Mouse (Mus musculus) heart, embryonic 10.5 days (tissue): ENCODE data around the gene Gng12. TPM values are rescaled to one million over a fixed set of nuclear protein-coding genes. Genes with fewer than 3 reads are reported as not detected.
"Not testable (repeated sequence)": the region's sequence is repeated elsewhere in the genome, so short reads cannot be mapped to it uniquely, and the experiment has no call there.

ENCODE experiments used
- DNase-seq: peaks from one replicate; pipeline ENCODE4 v3.0.0-alpha.2; 2017; ENCODE audit warnings: low spot score
- H3K27ac ChIP-seq: fragments of 300-500 bp; sonication (generic); 2 replicates; pipeline ENCODE4 v1.5.1; 2016; ENCODE audit warnings: mild to moderate bottlenecking
- H3K27me3 ChIP-seq: fragments of 300-500 bp; sonication (generic); 2 replicates; pipeline ENCODE4 v1.6.1; 2016; ENCODE audit warnings: mild to moderate bottlenecking; ENCODE audit not compliant: poor library complexity, insufficient read depth, severe bottlenecking
- H3K36me3 ChIP-seq: fragments of 300-500 bp; sonication (generic); 2 replicates; pipeline ENCODE4 v1.6.1; 2016; ENCODE audit warnings: mild to moderate bottlenecking, moderate library complexity
- H3K4me1 ChIP-seq: fragments of 300-500 bp; sonication (generic); 2 replicates; pipeline ENCODE4 v1.6.1; 2016; ENCODE audit warnings: mild to moderate bottlenecking
- H3K4me3 ChIP-seq: fragments of 300-500 bp; sonication (generic); 2 replicates; pipeline ENCODE4 v1.5.1; 2016; ENCODE audit warnings: mild to moderate bottlenecking, moderate library complexity
- H3K9me3 ChIP-seq: fragments of 300-500 bp; sonication (generic); 2 replicates; pipeline ENCODE4 v1.6.1; 2016; ENCODE audit warnings: mild to moderate bottlenecking, moderate library complexity
- WGBS: fragments of 180-500 bp; shearing (Covaris S2); methylation state at CpG from one replicate; pipeline ENCODE4 v1.1.7; 2016; 5-methylcytosine and 5-hydroxymethylcytosine counted together
- polyA plus RNA-seq: library from polyadenylated mRNA; unstranded; fragments of >200 nt; fragmentation: Nextera tagmentation; extraction: Ambion mirVana; gene quantifications from 2 replicates; pipeline ENCODE4 v1.2.1, GENCODE M21; 2016

The Gng12 gene
- polyA plus RNA-seq, 1 experiment from 2014 or later = 60.9 TPM

DNA sequence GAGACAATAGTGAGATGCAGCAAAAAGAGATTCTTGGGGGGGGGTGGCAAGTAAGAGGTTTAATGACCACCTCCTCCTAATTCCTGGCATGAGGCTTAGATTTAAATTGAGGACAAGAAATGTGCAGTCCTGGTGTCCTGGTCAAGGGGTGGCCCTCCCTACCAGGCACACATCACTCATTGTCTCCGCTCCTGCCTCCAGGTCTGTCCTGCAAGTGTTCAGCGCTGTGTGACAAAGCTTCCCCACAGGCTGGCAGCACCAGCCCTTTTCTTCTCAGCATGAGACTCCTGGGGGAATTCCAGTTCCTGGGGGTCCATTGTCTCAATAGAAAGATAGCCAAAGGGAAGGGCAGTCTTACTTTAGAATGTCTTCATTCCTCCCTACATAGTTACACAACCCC is 134.2 kb downstream of the Gng12 start:
- DNase-seq = no peak
- H3K4me3 ChIP-seq = no peak overlapping the region
- H3K27me3 ChIP-seq = peaks cover 12% of the 10 kb centered on the region; the same call in 1 of the 2 replicates
- H3K4me1 ChIP-seq = peaks cover 19% of the 10 kb centered on the region
- WGBS = 14% methylated on average over 2 of the region's 2 CpGs
- no peaks in the 10 kb centered on the region for H3K9me3 ChIP-seq
- no peak overlapping the region for H3K27ac ChIP-seq
- H3K36me3 ChIP-seq = no peaks in the 10 kb centered on the region

DNA sequence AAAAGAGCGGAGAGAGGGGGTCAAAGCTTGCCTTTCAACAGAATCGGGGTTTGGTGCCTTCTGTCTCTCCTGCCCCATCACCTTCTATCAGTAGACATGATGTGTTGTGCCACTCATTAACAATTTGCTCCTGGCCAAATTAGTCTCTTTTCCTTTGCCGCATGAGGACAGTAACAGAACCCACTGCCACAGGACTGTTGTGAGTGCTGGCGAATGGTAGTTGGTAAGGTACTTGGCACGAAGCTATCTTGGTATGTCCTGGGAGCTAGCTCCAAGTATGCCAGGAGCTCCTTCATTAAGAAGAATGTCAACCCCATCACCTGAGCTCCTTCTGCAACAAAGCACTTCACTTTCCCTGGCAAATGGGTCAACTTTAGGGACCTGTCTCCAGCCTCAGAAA is 134.6 kb downstream of the Gng12 start:
- Histone ChIP-seq H3K9me3 (no peaks in the 10 kb centered on the region), H3K27me3 (peaks cover 12% of the 10 kb centered on the region; the same call in 1 of the 2 replicates), H3K4me3 (no peak overlapping the region), H3K4me1 (peaks cover 19% of the 10 kb centered on the region), H3K36me3 (no peaks in the 10 kb centered on the region), H3K27ac (no peak overlapping the region)
- 59% methylated on average over 5 of the region's 5 CpGs for WGBS
- no peak for DNase-seq

DNA sequence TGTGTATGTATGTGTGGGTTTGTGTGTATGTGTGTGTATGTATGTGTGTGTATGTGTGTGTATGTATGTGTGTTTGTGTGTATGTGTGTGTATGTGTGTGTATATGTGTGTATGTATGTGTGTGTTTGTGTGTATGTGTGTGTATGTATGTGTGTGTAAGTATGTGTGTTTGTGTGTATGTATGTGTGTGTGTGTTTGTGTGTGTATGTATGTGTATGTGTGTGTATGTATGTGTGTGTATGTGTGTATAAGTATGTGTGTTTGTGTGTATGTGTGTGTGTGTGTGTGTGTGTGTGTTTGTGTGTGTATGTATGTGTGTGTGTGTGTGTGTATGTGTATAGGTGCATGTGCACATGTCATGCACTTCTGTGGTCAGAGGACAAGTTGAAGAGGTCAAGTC is 136.4 kb downstream of the Gng12 start:
- not testable (repeated sequence) for DNase-seq, H3K27ac ChIP-seq, H3K36me3 ChIP-seq, H3K4me3 ChIP-seq, H3K9me3 ChIP-seq
- Histone ChIP-seq H3K27me3 (peaks cover 12% of the 10 kb centered on the region; the same call in 1 of the 2 replicates), H3K4me1 (peaks cover 24% of the 10 kb centered on the region)

DNA sequence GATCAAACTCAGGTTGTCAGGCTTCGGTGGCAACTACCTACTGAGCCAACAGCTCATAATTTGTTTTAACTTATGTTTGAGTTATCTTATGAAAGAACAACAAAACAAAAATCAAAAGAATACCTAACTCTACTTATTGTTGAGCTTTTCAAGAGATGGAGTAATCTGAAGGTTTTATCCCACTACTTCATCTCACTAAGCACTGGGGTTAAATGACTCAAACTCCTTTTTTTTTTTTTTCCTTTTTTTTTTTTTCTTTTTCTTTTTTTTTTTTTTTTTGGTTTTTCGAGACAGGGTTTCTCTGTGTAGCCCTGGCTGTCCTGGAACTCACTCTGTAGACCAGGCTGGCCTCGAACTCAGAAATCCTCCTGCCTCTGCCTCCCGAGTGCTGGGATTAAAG is 136.8 kb downstream of the Gng12 start:
- not testable (repeated sequence) for H3K27ac ChIP-seq, H3K9me3 ChIP-seq, H3K36me3 ChIP-seq, DNase-seq, H3K4me3 ChIP-seq
- H3K27me3 ChIP-seq = peaks cover 12% of the 10 kb centered on the region; the same call in 1 of the 2 replicates
- H3K4me1 ChIP-seq = peaks cover 28% of the 10 kb centered on the region
- WGBS = 99% methylated on average over 3 of the region's 4 CpGs

DNA sequence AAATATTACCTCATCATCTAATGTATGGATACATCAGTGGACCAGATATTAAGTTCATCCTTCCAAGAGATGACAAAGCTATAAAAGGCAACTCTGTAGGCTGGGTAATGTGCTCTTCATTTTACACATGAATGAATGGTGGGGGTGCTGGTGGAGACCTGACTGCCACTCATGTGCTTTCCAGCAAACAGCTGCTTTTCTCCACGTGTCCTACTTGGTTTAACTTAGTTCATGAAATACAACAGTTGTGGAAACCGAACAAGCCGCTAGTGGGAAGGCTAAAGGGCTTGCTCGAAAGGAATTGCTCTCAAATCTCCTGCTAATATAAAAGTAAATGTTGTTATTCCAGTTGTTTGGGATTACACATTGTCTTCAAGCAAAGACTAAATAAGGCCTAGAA is 137.4 kb downstream of the Gng12 start:
- Histone ChIP-seq H3K4me1 (peaks cover 23% of the 10 kb centered on the region), H3K9me3 (no peaks in the 10 kb centered on the region), H3K4me3 (no peak overlapping the region), H3K27ac (peak overlapping the region; percentile 59; the same call in 1 of the 2 replicates), H3K36me3 (no peaks in the 10 kb centered on the region), H3K27me3 (peaks cover 12% of the 10 kb centered on the region; the same call in 1 of the 2 replicates)
- WGBS = 75% methylated on average over 4 of the region's 4 CpGs
- no peak for DNase-seq

DNA sequence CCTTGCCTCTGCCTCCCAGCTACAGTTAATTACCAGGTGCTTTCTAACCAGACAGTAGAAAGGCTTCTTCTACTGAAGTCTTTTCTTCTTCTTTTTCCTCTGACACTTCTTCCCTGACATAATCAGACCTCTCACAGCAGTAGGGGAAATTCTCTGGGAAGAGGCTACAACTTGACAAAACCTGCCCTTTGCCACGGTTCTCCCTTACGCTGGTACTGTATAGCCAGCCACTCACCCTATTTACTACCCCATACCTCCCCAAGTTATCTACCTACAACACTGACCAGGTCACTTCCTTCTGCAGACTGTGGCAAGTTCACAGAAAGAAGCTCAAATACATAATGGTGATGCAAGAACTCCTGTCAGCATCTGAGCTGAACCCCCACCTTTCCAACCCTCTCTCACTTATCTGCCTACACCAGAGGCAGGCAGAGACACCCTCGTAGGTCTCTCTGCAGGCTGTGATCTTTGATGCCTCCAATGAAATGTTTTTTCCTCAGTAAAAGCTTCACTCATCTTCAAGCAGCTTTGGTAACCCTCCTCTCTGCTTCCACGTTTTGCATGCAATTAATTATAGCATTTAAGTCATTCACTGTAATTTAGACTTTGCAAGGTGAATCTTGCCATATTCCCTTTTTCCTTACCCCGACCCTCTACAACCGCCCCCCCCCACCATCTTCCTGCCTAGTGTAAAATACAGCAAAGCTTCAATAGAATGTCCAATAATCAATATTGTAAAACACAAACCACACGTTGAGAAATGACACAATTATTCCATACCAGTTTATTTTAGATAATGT is 138.3 kb downstream of the Gng12 start:
- Histone ChIP-seq H3K27me3 (peaks cover 12% of the 10 kb centered on the region; the same call in 1 of the 2 replicates), H3K27ac (peak overlapping the region; percentile 59; the same call in 1 of the 2 replicates), H3K36me3 (no peaks in the 10 kb centered on the region), H3K4me3 (no peak overlapping the region), H3K4me1 (peaks cover 20% of the 10 kb centered on the region), H3K9me3 (no peaks in the 10 kb centered on the region)
- WGBS = 48% methylated on average over 7 of the region's 7 CpGs
- peak; percentile 87 for DNase-seq

DNA sequence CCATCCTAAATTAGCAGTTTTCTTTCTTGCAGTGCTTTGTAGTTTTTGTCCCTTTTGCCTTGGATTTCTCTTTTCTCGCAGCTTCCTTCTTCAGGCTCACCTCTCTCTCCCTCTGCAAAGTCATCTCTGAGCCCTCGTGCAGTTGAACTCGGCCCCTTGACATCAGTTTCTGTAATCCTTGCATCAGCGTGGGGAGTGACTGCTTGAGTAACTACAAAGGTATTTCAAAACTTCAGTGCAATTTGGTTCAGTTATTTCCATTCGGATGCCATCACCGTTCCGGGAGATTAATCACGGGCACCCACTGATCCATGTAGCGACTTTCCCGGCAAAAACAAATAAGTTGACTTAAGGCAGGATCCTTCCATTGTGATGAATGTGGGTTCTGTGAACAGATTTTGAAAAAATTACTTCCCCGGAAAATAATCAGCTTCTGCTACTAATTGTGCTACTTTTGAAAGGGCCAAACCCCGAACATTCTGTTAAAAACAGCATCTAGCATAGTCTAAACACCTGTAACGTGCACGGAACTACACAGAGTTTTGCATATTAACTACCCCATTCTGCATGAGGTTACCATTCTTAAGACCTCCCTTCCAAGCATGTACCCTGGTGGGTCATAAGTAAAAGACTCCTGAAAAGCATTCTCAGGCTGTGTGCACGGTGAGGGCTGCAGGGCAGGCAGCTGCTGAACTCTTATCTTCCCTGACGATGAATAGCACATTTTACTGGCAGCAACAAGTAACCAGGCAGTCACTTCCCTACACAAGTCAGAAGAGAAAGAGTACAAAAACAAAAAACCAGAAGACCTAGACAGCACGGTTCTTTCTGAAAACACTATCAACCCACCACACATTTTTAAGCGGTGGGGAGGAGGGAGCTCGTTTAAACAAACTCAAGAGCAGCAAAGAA is 139.4 kb downstream of the Gng12 start:
- DNase-seq = no peak
- Histone ChIP-seq H3K27ac (peak overlapping the region; percentile 91; the same call in 1 of the 2 replicates), H3K4me3 (peak overlapping the region; percentile 84), H3K36me3 (no peaks in the 10 kb centered on the region), H3K27me3 (peaks cover 11% of the 10 kb centered on the region; the same call in 1 of the 2 replicates), H3K4me1 (peaks cover 9% of the 10 kb centered on the region; the same call in 1 of the 2 replicates), H3K9me3 (no peaks in the 10 kb centered on the region)
- 23% methylated on average over 19 of the region's 19 CpGs for WGBS

DNA sequence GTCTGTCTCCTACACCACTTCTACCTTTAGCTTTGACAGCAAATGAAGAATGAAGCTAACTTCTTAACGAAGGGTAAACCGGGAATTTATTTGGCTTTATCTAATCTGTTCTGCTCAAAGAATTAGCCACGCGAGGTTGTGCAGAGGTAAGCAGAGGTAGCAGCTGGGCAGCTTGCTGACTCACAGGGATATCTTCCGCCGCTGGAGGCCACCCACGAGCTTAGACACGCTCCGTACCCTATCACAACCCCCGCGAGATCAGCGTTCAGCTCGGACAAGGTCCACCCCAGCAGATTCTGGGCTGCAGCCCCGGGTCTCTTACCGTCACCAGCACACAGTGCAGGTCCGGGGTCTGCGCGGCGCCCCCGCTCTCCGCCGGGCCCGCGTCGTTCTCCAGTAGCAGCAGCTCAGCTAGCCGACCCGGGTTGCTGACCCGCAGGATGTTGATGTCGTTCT is 140.2 kb downstream of the Gng12 start:
- no peaks in the 10 kb centered on the region for H3K9me3 ChIP-seq
- peak overlapping the region; percentile 84 for H3K4me3 ChIP-seq
- peak; percentile 96 for DNase-seq
- peaks cover 4% of the 10 kb centered on the region; the same call in 1 of the 2 replicates for H3K27me3 ChIP-seq
- peak overlapping the region; percentile 91 for H3K27ac ChIP-seq
- H3K4me1 ChIP-seq = peaks cover 9% of the 10 kb centered on the region; the same call in 1 of the 2 replicates
- no peaks in the 10 kb centered on the region for H3K36me3 ChIP-seq
- WGBS = under 1% methylated on average over 29 of the region's 29 CpGs

DNA sequence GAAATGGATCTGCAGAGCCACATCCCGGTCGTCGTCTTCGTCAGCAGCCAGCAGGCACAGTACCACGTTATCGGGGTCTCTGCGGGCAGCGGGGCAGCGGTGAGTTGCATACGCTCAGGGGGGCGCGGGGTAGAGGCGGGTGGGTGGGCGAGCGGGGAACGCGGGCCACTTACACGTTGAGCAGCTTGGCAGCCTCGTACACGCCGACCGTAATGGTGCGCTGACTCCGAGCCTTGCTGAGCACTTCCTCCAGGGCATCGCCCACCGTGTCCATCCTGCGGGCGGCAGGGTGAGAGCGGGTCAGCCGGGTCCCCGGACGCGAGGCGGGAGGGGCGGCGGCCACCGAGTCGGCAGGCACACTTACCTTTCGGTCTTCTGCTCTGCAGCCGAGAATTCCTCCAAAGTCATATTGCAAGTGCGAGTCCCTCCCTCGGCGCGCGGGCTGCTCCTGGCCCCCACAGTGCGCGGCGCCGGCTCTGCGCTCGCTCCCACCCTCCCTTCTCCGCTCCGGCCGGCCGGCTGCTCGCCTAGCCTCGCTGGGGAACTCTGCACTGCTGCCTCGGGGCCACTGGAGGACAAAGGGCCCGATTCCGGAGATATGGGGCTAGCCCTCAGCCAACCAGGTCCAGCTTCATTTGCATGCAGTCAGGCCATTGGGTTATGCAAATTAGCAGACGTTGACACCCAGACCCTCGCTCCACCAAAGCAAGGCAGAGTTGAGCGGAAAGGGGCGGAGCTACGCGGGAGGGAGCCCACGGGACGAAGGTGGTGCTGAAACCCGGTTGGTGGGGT is 140.8 kb downstream of the Gng12 start, which contains the start of gene Gadd45a:
Gene Gadd45a (minus strand): TSS at position 621 of the 792 bp plus-strand sequence.
- DNase-seq = peak; percentile 99
- Histone ChIP-seq H3K9me3 (no peaks in the 10 kb centered on the region), H3K4me1 (peaks cover 9% of the 10 kb centered on the region; the same call in 1 of the 2 replicates), H3K27ac (peak within 1 kb of the TSS; percentile 91), H3K27me3 (peaks cover 4% of the 10 kb centered on the region; the same call in 1 of the 2 replicates), H3K36me3 (no peaks in the 10 kb centered on the region), H3K4me3 (peak within 1 kb of the TSS; percentile 84)
- under 1% methylated on average over 66 of the region's 69 CpGs for WGBS

DNA sequence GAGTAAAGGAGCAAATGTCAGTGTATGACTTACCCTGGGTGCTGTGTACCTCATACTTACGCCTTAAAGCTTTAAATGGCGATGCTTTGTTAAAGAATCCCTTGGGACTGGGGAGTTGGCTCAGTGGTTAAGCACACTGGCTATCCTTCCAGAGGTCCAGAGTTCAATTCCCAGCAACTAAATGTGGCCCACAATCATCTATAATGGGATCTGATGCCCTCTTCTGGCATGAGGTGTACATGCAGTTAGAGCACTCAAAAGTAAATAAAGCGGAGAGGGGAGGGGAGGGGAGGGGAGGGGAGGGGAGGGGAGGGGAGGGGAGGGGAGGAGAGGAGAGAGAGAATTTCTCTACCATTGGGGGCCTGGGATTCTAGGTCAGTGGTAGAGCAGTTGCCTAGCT is 142.8 kb downstream of the Gng12 start:
- H3K4me1 ChIP-seq = peaks cover 9% of the 10 kb centered on the region; the same call in 1 of the 2 replicates
- no peak for DNase-seq
- 95% methylated on average over 3 of the region's 3 CpGs for WGBS

DNA sequence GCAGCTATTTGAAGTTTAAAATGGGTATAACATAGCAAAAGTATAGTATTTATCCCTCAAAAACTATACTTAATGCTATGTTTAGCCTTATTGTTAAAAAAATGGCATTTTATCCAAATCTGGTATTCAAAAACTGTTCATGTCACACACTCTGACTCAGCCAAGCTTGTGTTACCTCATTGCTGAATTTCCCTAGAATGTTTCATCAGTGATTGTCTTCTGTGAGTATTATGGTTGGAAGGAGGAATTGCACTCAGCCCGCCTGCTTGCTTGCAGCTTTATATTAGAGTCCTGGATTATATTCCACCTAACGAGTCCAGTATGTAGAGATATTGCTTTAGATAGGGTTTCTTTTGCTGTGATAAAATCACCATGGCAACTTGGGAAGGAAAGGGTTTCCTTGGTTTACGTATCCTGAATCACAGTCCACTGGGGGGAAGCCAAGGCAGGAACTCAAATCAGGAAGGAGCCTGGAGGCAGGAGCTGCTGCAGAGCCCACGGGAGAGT is 144.8 kb downstream of the Gng12 start:
- Histone ChIP-seq H3K27ac (no peak overlapping the region), H3K4me1 (0 out of 2 replicates have a peak, but pooled peaks cover 9% of the 10 kb centered on the region), H3K36me3 (no peaks in the 10 kb centered on the region), H3K9me3 (no peaks in the 10 kb centered on the region), H3K27me3 (no peaks in the 10 kb centered on the region), H3K4me3 (no peak overlapping the region)
- WGBS = 59% methylated on average over 4 of the region's 4 CpGs
- DNase-seq = no peak

More for the DNA sequence above, 142.8 kb downstream of the Gng12 start:
- Histone ChIP-seq H3K9me3 (no peaks in the 10 kb centered on the region), H3K27ac (no peak overlapping the region), H3K36me3 (no peaks in the 10 kb centered on the region), H3K27me3 (peaks cover 4% of the 10 kb centered on the region; the same call in 1 of the 2 replicates), H3K4me3 (no peak overlapping the region)

DNA sequence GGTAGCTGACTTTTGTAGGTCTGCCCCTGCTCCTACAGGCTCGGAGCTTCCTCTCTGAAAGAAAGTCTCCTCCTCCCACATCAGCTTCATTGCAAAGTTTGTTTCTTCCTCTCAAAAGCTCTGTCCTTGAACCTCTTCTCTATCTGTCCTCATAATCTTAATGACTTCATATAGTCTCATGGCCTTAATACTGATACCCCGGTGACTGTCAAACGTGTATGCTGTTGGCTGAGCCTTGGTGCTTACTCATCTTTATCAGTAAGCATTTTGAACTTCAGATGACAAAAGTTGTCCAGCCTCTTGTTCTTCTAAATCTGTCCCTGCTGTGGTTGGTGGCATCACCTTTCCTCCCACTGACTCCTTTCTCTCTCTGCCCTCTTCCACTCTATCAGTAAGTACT is 149.2 kb downstream of the Gng12 start:
- Histone ChIP-seq H3K4me1 (0 out of 2 replicates have a peak, but pooled peaks cover 4% of the 10 kb centered on the region), H3K27ac (no peak overlapping the region), H3K27me3 (no peaks in the 10 kb centered on the region), H3K4me3 (no peak overlapping the region), H3K9me3 (no peaks in the 10 kb centered on the region), H3K36me3 (no peaks in the 10 kb centered on the region)
- DNase-seq = no peak
- WGBS = 71% methylated on average over 3 of the region's 3 CpGs
